Mouse (Mus musculus) brain, adult 2 months (tissue): ENCODE measurements at regions not wholly inside any gene's neighbourhood (a gene's known extent, or its start where the extent isn't known, plus 50 kb on each side); places are given as distances from the start of the nearest gene placed in this dataset.

Source experiments
- DNase-seq: peaks from one replicate; pipeline ENCODE4 v3.0.0; 2011; ENCODE audit warnings: low read depth, low spot score

- DNase-seq, result no peak
These were observed 306.0 kb downstream of the Gm6377 start for GRCm38 (mm10) chrX:109502571-109502970.

GRCm38 (mm10) chrX:109552471-109552870, 355.9 kb downstream of the Gm6377 start:
- no peak for DNase-seq

GRCm38 (mm10) chrX:109587360-109587759, 390.8 kb downstream of the Gm6377 start:
- DNase-seq, result peak; percentile 0

GRCm38 (mm10) chrX:109626979-109627761, 430.6 kb downstream of the Gm6377 start:
- peak; percentile 1 for DNase-seq
